Mouse (Mus musculus): ENCODE data around the gene Pop7. TPM values are rescaled to one million over a fixed set of nuclear protein-coding genes. Genes with fewer than 3 reads are reported as not detected.

The Pop7 gene
- polyA plus RNA-seq (2012; ENCODE audit: low replicate concordance): 21.2 and 62.7 TPM in 2 replicates

DNA sequence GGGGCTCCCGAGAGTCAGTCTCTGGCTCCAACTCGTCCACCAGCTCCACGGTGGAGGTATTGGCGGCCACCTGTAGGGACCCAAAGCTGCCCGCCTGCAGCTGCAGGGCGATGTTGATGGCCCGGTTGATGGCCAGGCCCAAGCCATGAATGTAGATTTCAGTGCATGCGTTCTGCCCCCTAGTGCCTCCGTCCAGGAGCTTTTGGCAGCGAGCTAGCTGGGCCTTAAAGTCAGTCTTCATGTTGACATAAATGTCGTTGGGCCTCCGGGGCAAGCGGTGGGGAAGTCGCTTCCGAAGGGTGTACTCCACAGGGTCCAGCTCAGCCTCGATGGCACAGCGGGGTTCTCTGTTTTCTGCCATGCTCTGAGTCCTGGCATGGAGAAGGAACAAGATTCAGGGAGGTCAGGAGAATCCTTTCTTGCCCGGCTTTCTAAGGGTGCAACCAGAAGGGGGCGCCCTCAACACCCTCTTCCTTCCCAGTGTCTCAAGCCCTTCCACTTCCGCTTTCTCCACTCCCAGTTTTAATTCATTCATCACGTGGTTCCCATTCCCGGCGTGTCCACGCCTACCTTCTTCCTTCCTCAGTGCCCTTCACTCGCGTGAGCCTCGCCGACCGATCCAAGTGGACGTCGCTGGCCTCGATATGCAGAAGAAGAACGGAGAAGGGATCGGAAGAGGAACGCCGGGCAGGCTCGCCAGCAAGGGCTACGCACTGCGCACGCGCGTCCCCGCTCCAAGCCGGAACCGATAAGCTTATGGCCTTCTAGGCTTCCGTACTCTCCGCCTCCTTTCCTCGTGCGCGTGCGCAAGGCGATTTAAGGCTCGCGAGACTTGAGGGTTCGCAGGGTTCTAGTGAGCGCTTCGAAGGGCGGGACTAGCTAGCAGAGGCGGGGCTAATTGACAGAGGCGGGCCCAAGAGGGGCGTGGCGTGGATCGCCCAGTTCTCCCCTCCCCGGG lies at the start of gene Pop7:
Gene Pop7 (minus strand): TSS at position 810 of the 958 bp plus-strand sequence.

DNA sequence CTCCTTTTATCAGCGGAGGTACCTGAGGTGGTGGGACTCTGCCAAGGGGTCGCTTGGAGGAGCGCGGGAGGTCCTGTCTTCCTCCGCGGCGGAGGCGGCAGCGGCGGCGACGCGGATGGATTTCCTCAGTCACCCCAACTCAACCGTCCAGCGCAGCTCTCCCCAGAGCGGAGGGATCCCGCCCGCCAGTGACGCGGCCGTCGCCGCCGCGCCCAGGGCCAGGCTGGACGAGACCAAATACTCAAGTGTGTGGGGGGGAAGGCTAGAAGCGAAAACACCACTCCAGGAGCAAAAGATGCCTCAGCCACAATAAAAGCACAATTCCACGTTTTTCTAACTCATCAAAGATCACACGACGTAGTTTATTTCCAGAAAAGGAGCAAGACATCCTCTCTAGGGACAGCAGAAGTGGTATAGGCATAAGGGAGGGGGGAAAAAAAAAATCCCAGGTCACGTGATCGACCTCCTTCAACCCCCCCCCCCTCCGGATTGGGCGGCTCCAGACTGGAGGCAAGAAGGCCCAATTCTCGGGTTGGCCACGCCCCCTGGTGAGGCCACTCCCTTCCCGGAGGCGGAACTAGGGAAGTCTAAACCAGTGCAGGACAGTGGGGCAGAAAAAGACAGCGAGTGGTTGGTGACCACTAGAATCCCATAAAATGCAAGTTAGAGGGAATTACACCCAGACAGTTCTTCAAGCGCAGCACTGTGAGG lies 31.0 kb upstream of the Pop7 start, which contains the start of the genes Epo and Gnb2:
Gene Epo (minus strand): TSS at position 126 of the 711 bp plus-strand sequence.
Gene Gnb2 (minus strand): TSS at position 394 of the 711 bp plus-strand sequence.

DNA sequence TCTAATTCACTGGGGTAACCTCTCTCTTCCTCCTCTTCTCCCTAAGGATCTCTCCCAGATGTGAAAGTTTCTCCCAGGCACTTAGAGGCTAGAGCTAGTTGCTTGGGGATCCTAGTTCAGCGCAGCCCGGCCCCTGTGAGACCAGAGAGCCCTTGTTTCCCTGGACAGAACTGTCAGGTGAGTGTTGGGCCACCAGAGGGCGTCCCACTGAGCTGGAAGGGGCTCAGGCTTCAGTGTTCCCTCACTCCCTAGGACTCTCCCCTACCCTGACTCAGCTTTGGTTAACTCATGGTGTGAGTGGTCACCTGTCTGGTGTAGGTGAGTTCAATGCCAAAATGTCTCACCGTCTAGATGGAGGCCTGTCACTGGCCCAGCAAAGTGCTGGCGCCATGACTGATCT lies 16.1 kb upstream of the Pop7 start, which contains the start of gene Gigyf1:
Gene Gigyf1 (plus strand): TSS at position 113 of the 400 bp plus-strand sequence.

DNA sequence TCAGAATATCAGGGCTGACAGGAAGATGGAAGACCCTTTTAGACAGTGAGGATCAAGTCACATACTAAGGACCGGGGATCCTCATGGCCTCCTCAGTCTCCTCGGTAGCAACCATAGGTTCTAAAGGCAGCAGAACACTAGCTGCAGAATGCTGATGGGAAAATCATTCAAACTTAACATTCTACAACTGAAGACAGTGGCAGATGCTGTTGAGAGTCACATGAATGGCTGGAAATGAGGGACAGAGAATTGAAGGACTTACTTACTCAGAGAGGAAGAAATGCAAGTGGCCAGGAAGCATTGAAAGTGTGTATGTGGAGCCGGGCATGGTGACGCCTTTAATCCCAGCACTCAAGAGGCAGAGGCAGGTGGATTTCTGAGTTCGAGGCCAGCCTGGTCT lies 25.4 kb downstream of the Pop7 start, which contains the start of gene Zan:
Gene Zan (minus strand): TSS at position 101 of the 400 bp plus-strand sequence.

Other genes with a start within 250 kb of the Pop7 start
- gene Ache, start 215.0 kb downstream of the Pop7 start, polyA plus RNA-seq (2012; ENCODE audit: low replicate concordance): 42.7 and 57.4 TPM in 2 replicates
- gene Ufsp1, start 207.9 kb downstream of the Pop7 start, polyA plus RNA-seq (2012; ENCODE audit: low replicate concordance): 14.7 and 19.7 TPM in 2 replicates
- 437 and 506 TPM in 2 replicates for gene Srrt, start 194.8 kb downstream of the Pop7 start, polyA plus RNA-seq (2012; ENCODE audit: low replicate concordance)
- 32.1 and 38.4 TPM in 2 replicates for gene Trip6, start 188.1 kb downstream of the Pop7 start, polyA plus RNA-seq (2012; ENCODE audit: low replicate concordance)
- 2.7 and 5.8 TPM in 2 replicates for gene Slc12a9, start 168.9 kb downstream of the Pop7 start, polyA plus RNA-seq (2012; ENCODE audit: low replicate concordance)
- 1.3 and 3.4 TPM in 2 replicates for gene Ephb4, start 152.4 kb downstream of the Pop7 start, polyA plus RNA-seq (2012; ENCODE audit: low replicate concordance)
- 0.07 and 0.16 TPM in 2 replicates for gene Zan, start 25.5 kb downstream of the Pop7 start, polyA plus RNA-seq (2012; ENCODE audit: low replicate concordance)
- gene Gigyf1, start 16.0 kb upstream of the Pop7 start, polyA plus RNA-seq (2012; ENCODE audit: low replicate concordance): 54.3 and 65.9 TPM in 2 replicates
- gene Epo, start 30.7 kb upstream of the Pop7 start, polyA plus RNA-seq (2012; ENCODE audit: low replicate concordance): not detected in 2 replicates
- 351 and 463 TPM in 2 replicates for gene Gnb2, start 31.0 kb upstream of the Pop7 start, polyA plus RNA-seq (2012; ENCODE audit: low replicate concordance)
- not detected in 2 replicates for gene Actl6b, start 51.0 kb upstream of the Pop7 start, polyA plus RNA-seq (2012; ENCODE audit: low replicate concordance)
- 90.8 and 239 TPM in 2 replicates for gene Tfr2, start 67.3 kb upstream of the Pop7 start, polyA plus RNA-seq (2012; ENCODE audit: low replicate concordance)
- gene Mospd3, start 98.5 kb upstream of the Pop7 start, polyA plus RNA-seq (2012; ENCODE audit: low replicate concordance): 1,131 and 1,239 TPM in 2 replicates
- 19.5 and 40.7 TPM in 2 replicates for gene Pcolce, start 111.3 kb upstream of the Pop7 start, polyA plus RNA-seq (2012; ENCODE audit: low replicate concordance)
- gene Fbxo24, start 126.5 kb upstream of the Pop7 start, polyA plus RNA-seq (2012; ENCODE audit: low replicate concordance): 0.19 TPM in 1 of 2 replicates, not detected in the other
- gene Lrch4, start 126.6 kb upstream of the Pop7 start, polyA plus RNA-seq (2012; ENCODE audit: low replicate concordance): 212 and 267 TPM in 2 replicates
- 10.1 and 35.3 TPM in 2 replicates for gene Gm20605, start 126.7 kb upstream of the Pop7 start, polyA plus RNA-seq (2012; ENCODE audit: low replicate concordance)
- 51.9 and 75.4 TPM in 2 replicates for gene Sap25, start 138.8 kb upstream of the Pop7 start, polyA plus RNA-seq (2012; ENCODE audit: low replicate concordance)
- not detected in 2 replicates for gene Irs3, start 143.2 kb upstream of the Pop7 start, polyA plus RNA-seq (2012; ENCODE audit: low replicate concordance)
- gene Agfg2, start 182.2 kb upstream of the Pop7 start, polyA plus RNA-seq (2012; ENCODE audit: low replicate concordance): 114 and 402 TPM in 2 replicates
- gene Nyap1, start 239.1 kb upstream of the Pop7 start, polyA plus RNA-seq (2012; ENCODE audit: low replicate concordance): 2.6 and 5.1 TPM in 2 replicates
- 492 and 602 TPM in 2 replicates for gene Tsc22d4, start 243.2 kb upstream of the Pop7 start, polyA plus RNA-seq (2012; ENCODE audit: low replicate concordance)

Data from leukemia stem cell, adult 10-12 weeks (primary cell).